Mouse (Mus musculus): Measurements from ENCODE around the gene Ccl20.

GRCm38 (mm10) chr1:83067205-83067604 lies 49.4 kb upstream of the Ccl20 start:
- TF ChIP-seq CTCF (IDR thresholded peaks at IDR 0.05): no peak
- no peak for TF ChIP-seq EP300 (IDR thresholded peaks at IDR 0.05)
